Mouse (Mus musculus) liver, embryonic 14 days (tissue): ENCODE measurements around the gene Ces3a. TPM values are rescaled to one million over a fixed set of nuclear protein-coding genes. Genes with fewer than 3 reads are reported as not detected.

Source experiments
- polyA plus RNA-seq: library from polyadenylated mRNA; depleted of rRNA; stranded (reverse); fragments of >200 nt; gene quantifications from 2 replicates; pipeline ENCODE4 v1.2.3, GENCODE M21; 2012; rRNA removed

The Ces3a gene
- 0.19 and 0.23 TPM in 2 replicates for polyA plus RNA-seq

DNA sequence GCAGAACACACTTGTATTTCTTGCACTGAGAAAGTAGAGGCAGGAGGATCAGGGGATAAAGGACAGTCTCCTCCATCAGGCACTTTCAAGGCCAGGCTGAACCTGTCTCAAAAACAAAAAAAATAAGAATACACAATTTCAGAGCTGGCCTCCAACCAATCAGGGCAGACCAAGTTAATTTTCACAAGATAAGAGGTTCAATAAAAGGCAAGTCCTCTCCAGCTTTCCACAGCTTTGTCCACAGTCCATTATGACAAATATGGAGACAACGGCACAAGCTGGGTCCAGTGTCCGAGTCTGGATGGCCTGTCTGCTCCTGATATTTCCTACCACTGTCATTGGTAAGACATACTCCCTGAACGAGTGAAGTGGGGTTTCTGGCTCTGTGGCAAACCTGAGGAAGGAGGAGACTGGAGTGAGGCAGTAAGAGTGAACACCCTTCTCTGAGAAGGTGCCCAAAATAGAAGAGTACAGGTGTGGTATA lies at the start of gene Ces3a:
Gene Ces3a, plus strand, starts transcription at position 231 of the 484 bp plus-strand sequence.

GRCm38 (mm10) chr8:105000586-105000985 lies 47.8 kb upstream of the Ces3a start, which contains the start of gene Ces2h:
Gene Ces2h (plus strand): TSS chr8:105000853.

GRCm38 (mm10) chr8:105083449-105084050 lies 35.1 kb downstream of the Ces3a start, which contains the start of gene Ces3b:
Gene Ces3b (plus strand): TSS chr8:105083753.

Other genes starting within 250 kb of the Ces3a start
- gene Ces2b, start 217.0 kb upstream of the Ces3a start, polyA plus RNA-seq: 0.12 and 0.15 TPM in 2 replicates
- 0.10 and 0.13 TPM in 2 replicates for gene Ces2c, start 201.5 kb upstream of the Ces3a start, polyA plus RNA-seq
- 1.5 and 1.9 TPM in 2 replicates for gene Ces2e, start 122.3 kb upstream of the Ces3a start, polyA plus RNA-seq
- gene Ces2f, start 101.2 kb upstream of the Ces3a start, polyA plus RNA-seq: 0.01 TPM in 1 of 2 replicates, not detected in the other
- 19.6 and 22.5 TPM in 2 replicates for gene Ces2g, start 86.9 kb upstream of the Ces3a start, polyA plus RNA-seq
- not detected in 2 replicates for gene Ces2h, start 47.7 kb upstream of the Ces3a start, polyA plus RNA-seq
- not detected in 2 replicates for gene Ces3b, start 35.2 kb downstream of the Ces3a start, polyA plus RNA-seq
- not detected in 2 replicates for gene Ces4a, start 83.2 kb downstream of the Ces3a start, polyA plus RNA-seq
- gene Cbfb, start 122.1 kb downstream of the Ces3a start, polyA plus RNA-seq: 5.0 and 7.1 TPM in 2 replicates
- gene D230025D16Rik, start 176.5 kb downstream of the Ces3a start, polyA plus RNA-seq: 10.6 and 12.9 TPM in 2 replicates
- 1.4 and 1.7 TPM in 2 replicates for gene B3gnt9, start 206.6 kb downstream of the Ces3a start, polyA plus RNA-seq
- 5.4 and 5.6 TPM in 2 replicates for gene Tradd, start 216.0 kb downstream of the Ces3a start, polyA plus RNA-seq
- 0.77 and 0.93 TPM in 2 replicates for gene Fbxl8, start 216.0 kb downstream of the Ces3a start, polyA plus RNA-seq
- 0.01 and 0.03 TPM in 2 replicates for gene Hsf4, start 221.2 kb downstream of the Ces3a start, polyA plus RNA-seq
- 0.02 and 0.07 TPM in 2 replicates for gene Nol3, start 227.5 kb downstream of the Ces3a start, polyA plus RNA-seq
- 1.1 TPM in 2 replicates for gene 4931428F04Rik, start 241.3 kb downstream of the Ces3a start, polyA plus RNA-seq
- gene Exoc3l, start 247.5 kb downstream of the Ces3a start, polyA plus RNA-seq: 5.9 and 7.1 TPM in 2 replicates
- 221 and 269 TPM in 2 replicates for gene E2f4, start 249.1 kb downstream of the Ces3a start, polyA plus RNA-seq